Mouse (Mus musculus) lung, adult 18-20 months (tissue): Measurements from ENCODE around the gene Cd24a.

Source experiments
- DNase-seq, 2 experiments: peaks; one replicate each; pipeline ENCODE4 v3.0.0; 2022; ENCODE audit warnings: mixed read lengths in 2 of 2

Cd24a gene

GRCm38 (mm10) chr10:43629857-43630256 is 51.8 kb downstream of the Cd24a start:
- DNase-seq = no peak

- no peak for DNase-seq
Observed at GRCm38 (mm10) chr10:43630634-43631033, 52.5 kb downstream of the Cd24a start.

GRCm38 (mm10) chr10:43631049-43631448 is 53.0 kb downstream of the Cd24a start:
- DNase-seq = no peak

- DNase-seq = no peak
Observed at GRCm38 (mm10) chr10:43631639-43632354, 53.7 kb downstream of the Cd24a start.

- DNase-seq = no peak
Observed at GRCm38 (mm10) chr10:43633117-43633516, 55.0 kb downstream of the Cd24a start.
